Mouse (Mus musculus): ENCODE data around the gene Tnfsf4. TPM values are rescaled to one million over a fixed set of nuclear protein-coding genes. Genes with fewer than 3 reads are reported as not detected.

Tnfsf4 gene
- polyA plus RNA-seq (2016; fragmentation: Nextera tagmentation; extraction: Ambion mirVana), result not detected in 2 replicates

GRCm38 (mm10) chr1:161394931-161395459 is at the start of gene Tnfsf4:
Gene Tnfsf4, plus strand, starts transcription at chr1:161395409.
- Histone ChIP-seq H3K4me2 (no peak within 1 kb of the TSS), H3K36me3 (no peaks in the 10 kb centered on the region), H3K9ac (no peak within 1 kb of the TSS), H3K27ac (no peak within 1 kb of the TSS), H3K9me3 (replicated peaks) (no peaks in the 10 kb centered on the region), H3K27me3 (replicated peaks) (no peaks in the 10 kb centered on the region), H3K4me3 (no peak within 1 kb of the TSS), H3K4me1 (no peaks in the 10 kb centered on the region)
- 50% methylated on average over 6 of the region's 6 CpGs for WGBS (ENCODE audit: insufficient replicate concordance)
- no peak for ATAC-seq

- Histone ChIP-seq H3K9me3 (replicated peaks) (no peaks in the 10 kb centered on the region), H3K36me3 (no peaks in the 10 kb centered on the region), H3K27me3 (replicated peaks) (no peaks in the 10 kb centered on the region), H3K4me2 (no peak overlapping the region), H3K4me1 (no peaks in the 10 kb centered on the region), H3K9ac (no peak overlapping the region), H3K27ac (no peak overlapping the region), H3K4me3 (no peak overlapping the region)
- 47% methylated on average over 1 of the region's 1 CpGs for WGBS (ENCODE audit: insufficient replicate concordance)
- ATAC-seq, result no peak
Observed at GRCm38 (mm10) chr1:161350981-161351380, 44.2 kb upstream of the Tnfsf4 start.

- no peak overlapping the region for H3K4me2 ChIP-seq
- no peak overlapping the region for H3K27ac ChIP-seq
- WGBS (ENCODE audit: insufficient replicate concordance), result 79% methylated on average over 4 of the region's 4 CpGs
- no peak for ATAC-seq
- no peaks in the 10 kb centered on the region for H3K27me3 ChIP-seq (replicated peaks)
- no peaks in the 10 kb centered on the region for H3K4me1 ChIP-seq
- H3K9me3 ChIP-seq (replicated peaks), result no peaks in the 10 kb centered on the region
- no peaks in the 10 kb centered on the region for H3K36me3 ChIP-seq
- no peak overlapping the region for H3K9ac ChIP-seq
- no peak overlapping the region for H3K4me3 ChIP-seq
Observed at GRCm38 (mm10) chr1:161365006-161365405, 30.2 kb upstream of the Tnfsf4 start.

GRCm38 (mm10) chr1:161371919-161372318 is 23.3 kb upstream of the Tnfsf4 start:
- 61% methylated on average over 2 of the region's 2 CpGs for WGBS (ENCODE audit: insufficient replicate concordance)
- no peaks in the 10 kb centered on the region for H3K9me3 ChIP-seq (replicated peaks)
- H3K27ac ChIP-seq, result no peak overlapping the region
- H3K36me3 ChIP-seq, result no peaks in the 10 kb centered on the region
- H3K4me3 ChIP-seq, result no peak overlapping the region
- H3K9ac ChIP-seq, result no peak overlapping the region
- H3K4me1 ChIP-seq, result no peaks in the 10 kb centered on the region
- ATAC-seq, result no peak
- H3K4me2 ChIP-seq, result no peak overlapping the region
- no peaks in the 10 kb centered on the region for H3K27me3 ChIP-seq (replicated peaks)

- no peaks in the 10 kb centered on the region for H3K36me3 ChIP-seq
- H3K4me2 ChIP-seq, result no peak overlapping the region
- H3K4me3 ChIP-seq, result no peak overlapping the region
- no peaks in the 10 kb centered on the region for H3K9me3 ChIP-seq (replicated peaks)
- 69% methylated on average over 2 of the region's 2 CpGs for WGBS (ENCODE audit: insufficient replicate concordance)
- no peak overlapping the region for H3K9ac ChIP-seq
- no peaks in the 10 kb centered on the region for H3K4me1 ChIP-seq
- ATAC-seq, result no peak
- H3K27me3 ChIP-seq (replicated peaks), result no peaks in the 10 kb centered on the region
- H3K27ac ChIP-seq, result no peak overlapping the region
Observed at GRCm38 (mm10) chr1:161375866-161376265, 19.3 kb upstream of the Tnfsf4 start.

- Histone ChIP-seq H3K9me3 (replicated peaks) (no peaks in the 10 kb centered on the region), H3K9ac (no peak overlapping the region), H3K4me3 (no peak overlapping the region), H3K36me3 (no peaks in the 10 kb centered on the region), H3K4me1 (no peaks in the 10 kb centered on the region), H3K27me3 (replicated peaks) (no peaks in the 10 kb centered on the region), H3K27ac (no peak overlapping the region), H3K4me2 (no peak overlapping the region)
- ATAC-seq, result no peak
- 56% methylated on average over 3 of the region's 3 CpGs for WGBS (ENCODE audit: insufficient replicate concordance)
Observed at GRCm38 (mm10) chr1:161378571-161378970, 16.6 kb upstream of the Tnfsf4 start.

- H3K27me3 ChIP-seq (replicated peaks), result no peaks in the 10 kb centered on the region
- no peak overlapping the region for H3K4me3 ChIP-seq
- H3K4me2 ChIP-seq, result no peak overlapping the region
- H3K4me1 ChIP-seq, result no peaks in the 10 kb centered on the region
- no peak overlapping the region for H3K9ac ChIP-seq
- no peak for ATAC-seq
- WGBS (ENCODE audit: insufficient replicate concordance), result 42% methylated on average over 11 of the region's 11 CpGs
- no peaks in the 10 kb centered on the region for H3K9me3 ChIP-seq (replicated peaks)
- H3K27ac ChIP-seq, result no peak overlapping the region
- H3K36me3 ChIP-seq, result no peaks in the 10 kb centered on the region
Observed at GRCm38 (mm10) chr1:161379685-161380424, 15.4 kb upstream of the Tnfsf4 start.

GRCm38 (mm10) chr1:161380425-161380780 is 14.8 kb upstream of the Tnfsf4 start:
- no peak for ATAC-seq
- Histone ChIP-seq H3K27ac (no peak overlapping the region), H3K9ac (no peak overlapping the region), H3K9me3 (replicated peaks) (no peaks in the 10 kb centered on the region), H3K27me3 (replicated peaks) (no peaks in the 10 kb centered on the region), H3K36me3 (no peaks in the 10 kb centered on the region), H3K4me1 (no peaks in the 10 kb centered on the region), H3K4me3 (no peak overlapping the region), H3K4me2 (no peak overlapping the region)
- 40% methylated on average over 5 of the region's 5 CpGs for WGBS (ENCODE audit: insufficient replicate concordance)

GRCm38 (mm10) chr1:161390066-161390465 is 5.1 kb upstream of the Tnfsf4 start:
- Histone ChIP-seq H3K4me2 (no peak overlapping the region), H3K4me3 (no peak overlapping the region), H3K36me3 (no peaks in the 10 kb centered on the region), H3K27me3 (replicated peaks) (no peaks in the 10 kb centered on the region), H3K9me3 (replicated peaks) (no peaks in the 10 kb centered on the region), H3K4me1 (no peaks in the 10 kb centered on the region), H3K9ac (no peak overlapping the region), H3K27ac (no peak overlapping the region)
- ATAC-seq, result no peak
- 41% methylated on average over 2 of the region's 2 CpGs for WGBS (ENCODE audit: insufficient replicate concordance)

- H3K4me1 ChIP-seq, result no peaks in the 10 kb centered on the region
- no peak overlapping the region for H3K4me2 ChIP-seq
- H3K36me3 ChIP-seq, result no peaks in the 10 kb centered on the region
- no peak for ATAC-seq
- H3K4me3 ChIP-seq, result no peak overlapping the region
- no peaks in the 10 kb centered on the region for H3K9me3 ChIP-seq (replicated peaks)
- no peaks in the 10 kb centered on the region for H3K27me3 ChIP-seq (replicated peaks)
- 54% methylated on average over 10 of the region's 10 CpGs for WGBS (ENCODE audit: insufficient replicate concordance)
- H3K27ac ChIP-seq, result no peak overlapping the region
- no peak overlapping the region for H3K9ac ChIP-seq
Observed at GRCm38 (mm10) chr1:161392906-161393305, 2.3 kb upstream of the Tnfsf4 start.

- H3K4me1 ChIP-seq, result no peaks in the 10 kb centered on the region
- H3K27ac ChIP-seq, result no peak overlapping the region
- whole genome bisulfite sequencing (ENCODE audit: insufficient replicate concordance), result 56% methylated on average over 5 of the region's 5 CpGs
- no peak overlapping the region for H3K4me2 ChIP-seq
- ATAC-seq, result no peak
- no peaks in the 10 kb centered on the region for H3K27me3 ChIP-seq (replicated peaks)
- H3K36me3 ChIP-seq, result no peaks in the 10 kb centered on the region
- H3K4me3 ChIP-seq, result no peak overlapping the region
- H3K9me3 ChIP-seq (replicated peaks), result no peaks in the 10 kb centered on the region
- no peak overlapping the region for H3K9ac ChIP-seq
Observed at GRCm38 (mm10) chr1:161395610-161396009, 401 bp downstream of the Tnfsf4 start.

- no peaks in the 10 kb centered on the region for H3K4me1 ChIP-seq
- H3K27ac ChIP-seq, result no peak overlapping the region
- no peak overlapping the region for H3K9ac ChIP-seq
- 36% methylated on average over 10 of the region's 10 CpGs for WGBS (ENCODE audit: insufficient replicate concordance)
- no peak overlapping the region for H3K4me2 ChIP-seq
- H3K36me3 ChIP-seq, result no peaks in the 10 kb centered on the region
- H3K9me3 ChIP-seq (replicated peaks), result no peaks in the 10 kb centered on the region
- no peak for ATAC-seq
- H3K27me3 ChIP-seq (replicated peaks), result no peaks in the 10 kb centered on the region
- H3K4me3 ChIP-seq, result no peak overlapping the region
Observed at GRCm38 (mm10) chr1:161396351-161396750, 1.1 kb downstream of the Tnfsf4 start.

- Histone ChIP-seq H3K9me3 (replicated peaks) (no peaks in the 10 kb centered on the region), H3K36me3 (no peaks in the 10 kb centered on the region), H3K4me1 (no peaks in the 10 kb centered on the region), H3K4me3 (no peak overlapping the region), H3K27ac (no peak overlapping the region), H3K27me3 (replicated peaks) (no peaks in the 10 kb centered on the region), H3K4me2 (no peak overlapping the region), H3K9ac (no peak overlapping the region)
- no peak for ATAC-seq
- 21% methylated on average over 6 of the region's 6 CpGs for WGBS (ENCODE audit: insufficient replicate concordance)
Observed at GRCm38 (mm10) chr1:161400126-161400525, 4.9 kb downstream of the Tnfsf4 start.
